Mouse (Mus musculus): ENCODE data around the gene Gm11559. TPM values are rescaled to one million over a fixed set of nuclear protein-coding genes. Genes with fewer than 3 reads are reported as not detected.

Gene Gm11559
- polyA plus RNA-seq, 2 experiments = not detected

DNA sequence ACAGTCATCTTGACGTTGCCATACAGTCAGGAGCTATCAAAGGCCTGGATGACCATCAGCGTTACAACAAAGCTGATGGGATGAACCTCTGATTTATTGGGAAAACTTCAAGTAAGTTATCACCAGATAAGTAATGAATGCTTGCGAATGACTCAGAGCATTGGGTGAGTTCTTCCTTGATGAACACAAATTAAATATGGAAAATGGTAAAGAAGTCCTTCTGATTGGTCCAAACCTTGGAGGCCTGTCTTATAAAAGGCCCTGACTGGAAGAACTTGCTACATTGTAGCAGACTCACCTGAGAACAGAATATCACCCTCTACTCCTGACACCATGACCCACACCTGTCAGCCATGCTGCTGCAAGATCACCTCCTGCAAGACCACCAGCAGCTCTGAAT, 50.2 kb downstream of the Gm11559 start, which contains the start of gene Gm11565:
Gm11565 (plus strand) TSS at position 301 of the 400 bp plus-strand sequence.
- Histone ChIP-seq H3K27ac (replicated peaks; ENCODE audit: low read depth, low read length) (no peak within 1 kb of the TSS), H3K36me3 (ENCODE audit: control insufficient read depth, insufficient read depth, low read length) (no peaks in the 10 kb centered on the region), H3K9ac (ENCODE audit: low read depth, low read length, severe bottlenecking) (no peak within 1 kb of the TSS), H3K4me3 (replicated peaks; ENCODE audit: low read length) (no peak within 1 kb of the TSS), H3K4me2 (replicated peaks; ENCODE audit: low read depth, low read length, severe bottlenecking) (no peak within 1 kb of the TSS), H3K27me3 (ENCODE audit: control insufficient read depth, insufficient read depth, low read length) (no peaks in the 10 kb centered on the region), H3K4me1 (ENCODE audit: control insufficient read depth, insufficient read depth, low read length) (no peaks in the 10 kb centered on the region), H3K9me3 (ENCODE audit: control insufficient read depth, low read length) (no peaks in the 10 kb centered on the region)
- WGBS = 88% methylated on average over 3 of the region's 3 CpGs
- no peak for TF ChIP-seq POLR2A (IDR thresholded peaks at IDR 0.05; ENCODE audit: borderline replicate concordance, extremely low read depth, insufficient read depth, insufficient read length)
- no peak for ATAC-seq (ENCODE audit: low FRiP score, low read depth)
- no peak for DNase-seq (ENCODE audit: low spot score)

Other genes starting within 250 kb of the Gm11559 start
Only the 30 nearest of the 37 such genes appear.
- not detected in 2 replicates for gene Krtap4-7, start 220.4 kb upstream of the Gm11559 start, polyA plus RNA-seq (2012; rRNA removed)
- not detected in 2 replicates for gene Krtap4-7, start 220.4 kb upstream of the Gm11559 start, polyA plus RNA-seq (2014; fragmentation: Nextera tagmentation; extraction: Ambion mirVana)
- gene Gm11555, start 214.2 kb upstream of the Gm11559 start, polyA plus RNA-seq (2012; rRNA removed) = not detected in 2 replicates
- not detected in 2 replicates for gene Gm11555, start 214.2 kb upstream of the Gm11559 start, polyA plus RNA-seq (2014; fragmentation: Nextera tagmentation; extraction: Ambion mirVana)
- not detected in 2 replicates for gene Gm11563, start 205.5 kb upstream of the Gm11559 start, polyA plus RNA-seq (2012; rRNA removed)
- gene Gm11563, start 205.5 kb upstream of the Gm11559 start, polyA plus RNA-seq (2014; fragmentation: Nextera tagmentation; extraction: Ambion mirVana) = not detected in 2 replicates
- gene Krtap4-6, start 198.5 kb upstream of the Gm11559 start, polyA plus RNA-seq (2012; rRNA removed) = not detected in 2 replicates
- gene Krtap4-6, start 198.5 kb upstream of the Gm11559 start, polyA plus RNA-seq (2014; fragmentation: Nextera tagmentation; extraction: Ambion mirVana) = not detected in 2 replicates
- not detected in 2 replicates for gene Gm14190, start 173.7 kb upstream of the Gm11559 start, polyA plus RNA-seq (2012; rRNA removed)
- gene Gm14190, start 173.7 kb upstream of the Gm11559 start, polyA plus RNA-seq (2014; fragmentation: Nextera tagmentation; extraction: Ambion mirVana) = not detected in 2 replicates
- not detected in 2 replicates for gene Gm14180, start 130.2 kb upstream of the Gm11559 start, polyA plus RNA-seq (2012; rRNA removed)
- not detected in 2 replicates for gene Gm14180, start 130.2 kb upstream of the Gm11559 start, polyA plus RNA-seq (2014; fragmentation: Nextera tagmentation; extraction: Ambion mirVana)
- not detected in 2 replicates for gene Gm11595, start 91.6 kb upstream of the Gm11559 start, polyA plus RNA-seq (2012; rRNA removed)
- not detected in 2 replicates for gene Gm11595, start 91.6 kb upstream of the Gm11559 start, polyA plus RNA-seq (2014; fragmentation: Nextera tagmentation; extraction: Ambion mirVana)
- not detected in 2 replicates for gene Krtap4-8, start 83.8 kb upstream of the Gm11559 start, polyA plus RNA-seq (2012; rRNA removed)
- not detected in 2 replicates for gene Krtap4-8, start 83.8 kb upstream of the Gm11559 start, polyA plus RNA-seq (2014; fragmentation: Nextera tagmentation; extraction: Ambion mirVana)
- gene Krtap4-9, start 79.3 kb upstream of the Gm11559 start, polyA plus RNA-seq (2012; rRNA removed) = not detected in 2 replicates
- not detected in 2 replicates for gene Krtap4-9, start 79.3 kb upstream of the Gm11559 start, polyA plus RNA-seq (2014; fragmentation: Nextera tagmentation; extraction: Ambion mirVana)
- not detected in 2 replicates for gene Gm11596, start 71.0 kb upstream of the Gm11559 start, polyA plus RNA-seq (2012; rRNA removed)
- gene Gm11596, start 71.0 kb upstream of the Gm11559 start, polyA plus RNA-seq (2014; fragmentation: Nextera tagmentation; extraction: Ambion mirVana) = not detected in 2 replicates
- gene Gm11569, start 65.5 kb upstream of the Gm11559 start, polyA plus RNA-seq (2012; rRNA removed) = not detected in 2 replicates
- gene Gm11569, start 65.5 kb upstream of the Gm11559 start, polyA plus RNA-seq (2014; fragmentation: Nextera tagmentation; extraction: Ambion mirVana) = not detected in 2 replicates
- not detected in 2 replicates for gene Gm11554, start 60.0 kb upstream of the Gm11559 start, polyA plus RNA-seq (2012; rRNA removed)
- not detected in 2 replicates for gene Gm11554, start 60.0 kb upstream of the Gm11559 start, polyA plus RNA-seq (2014; fragmentation: Nextera tagmentation; extraction: Ambion mirVana)
- gene Krtap4-13, start 54.6 kb upstream of the Gm11559 start, polyA plus RNA-seq (2012; rRNA removed) = not detected in 2 replicates
- not detected in 2 replicates for gene Krtap4-13, start 54.6 kb upstream of the Gm11559 start, polyA plus RNA-seq (2014; fragmentation: Nextera tagmentation; extraction: Ambion mirVana)
- 0.12 TPM in 1 of 2 replicates, not detected in the other for gene Gm11564, start 48.8 kb upstream of the Gm11559 start, polyA plus RNA-seq (2012; rRNA removed)
- gene Gm11564, start 48.8 kb upstream of the Gm11559 start, polyA plus RNA-seq (2014; fragmentation: Nextera tagmentation; extraction: Ambion mirVana) = not detected in 2 replicates
- gene 2300003K06Rik, start 26.4 kb upstream of the Gm11559 start, polyA plus RNA-seq (2012; rRNA removed) = not detected in 2 replicates
- not detected in 2 replicates for gene 2300003K06Rik, start 26.4 kb upstream of the Gm11559 start, polyA plus RNA-seq (2014; fragmentation: Nextera tagmentation; extraction: Ambion mirVana)
- 0.08 TPM in 1 of 2 replicates, not detected in the other for gene Krtap4-16, start 12.9 kb upstream of the Gm11559 start, polyA plus RNA-seq (2012; rRNA removed)
- not detected in 2 replicates for gene Krtap4-16, start 12.9 kb upstream of the Gm11559 start, polyA plus RNA-seq (2014; fragmentation: Nextera tagmentation; extraction: Ambion mirVana)
- gene Gm11568, start 6.6 kb upstream of the Gm11559 start, polyA plus RNA-seq (2012; rRNA removed) = not detected in 2 replicates
- gene Gm11568, start 6.6 kb upstream of the Gm11559 start, polyA plus RNA-seq (2014; fragmentation: Nextera tagmentation; extraction: Ambion mirVana) = not detected in 2 replicates
- not detected in 2 replicates for gene Krtap9-1, start 8.9 kb downstream of the Gm11559 start, polyA plus RNA-seq (2012; rRNA removed)
- gene Krtap9-1, start 8.9 kb downstream of the Gm11559 start, polyA plus RNA-seq (2014; fragmentation: Nextera tagmentation; extraction: Ambion mirVana) = not detected in 2 replicates
- not detected in 2 replicates for gene Gm11567, start 14.7 kb downstream of the Gm11559 start, polyA plus RNA-seq (2012; rRNA removed)
- gene Gm11567, start 14.7 kb downstream of the Gm11559 start, polyA plus RNA-seq (2014; fragmentation: Nextera tagmentation; extraction: Ambion mirVana) = not detected in 2 replicates
- not detected in 2 replicates for gene Krtap31-1, start 43.4 kb downstream of the Gm11559 start, polyA plus RNA-seq (2012; rRNA removed)
- gene Krtap31-1, start 43.4 kb downstream of the Gm11559 start, polyA plus RNA-seq (2014; fragmentation: Nextera tagmentation; extraction: Ambion mirVana) = not detected in 2 replicates
- not detected in 2 replicates for gene Gm11565, start 50.3 kb downstream of the Gm11559 start, polyA plus RNA-seq (2012; rRNA removed)
- gene Gm11565, start 50.3 kb downstream of the Gm11559 start, polyA plus RNA-seq (2014; fragmentation: Nextera tagmentation; extraction: Ambion mirVana) = not detected in 2 replicates
- not detected in 2 replicates for gene Krtap31-2, start 71.8 kb downstream of the Gm11559 start, polyA plus RNA-seq (2012; rRNA removed)
- not detected in 2 replicates for gene Krtap31-2, start 71.8 kb downstream of the Gm11559 start, polyA plus RNA-seq (2014; fragmentation: Nextera tagmentation; extraction: Ambion mirVana)
- gene Krtap9-5, start 84.0 kb downstream of the Gm11559 start, polyA plus RNA-seq (2012; rRNA removed) = not detected in 2 replicates
- gene Krtap9-5, start 84.0 kb downstream of the Gm11559 start, polyA plus RNA-seq (2014; fragmentation: Nextera tagmentation; extraction: Ambion mirVana) = not detected in 2 replicates
- gene Krtap29-1, start 114.6 kb downstream of the Gm11559 start, polyA plus RNA-seq (2012; rRNA removed) = 0.09 TPM in 1 of 2 replicates, not detected in the other
- gene Krtap29-1, start 114.6 kb downstream of the Gm11559 start, polyA plus RNA-seq (2014; fragmentation: Nextera tagmentation; extraction: Ambion mirVana) = not detected in 2 replicates
- gene Krtap16-1, start 122.1 kb downstream of the Gm11559 start, polyA plus RNA-seq (2012; rRNA removed) = not detected in 2 replicates
- gene Krtap16-1, start 122.1 kb downstream of the Gm11559 start, polyA plus RNA-seq (2014; fragmentation: Nextera tagmentation; extraction: Ambion mirVana) = 0.19 TPM in 1 of 2 replicates, not detected in the other
- gene Krtap17-1, start 129.5 kb downstream of the Gm11559 start, polyA plus RNA-seq (2012; rRNA removed) = 0.09 and 0.19 TPM in 2 replicates
- gene Krtap17-1, start 129.5 kb downstream of the Gm11559 start, polyA plus RNA-seq (2014; fragmentation: Nextera tagmentation; extraction: Ambion mirVana) = 0.37 TPM in 1 of 2 replicates, not detected in the other
- 0.08 TPM in 1 of 2 replicates, not detected in the other for gene Krt33a, start 151.7 kb downstream of the Gm11559 start, polyA plus RNA-seq (2012; rRNA removed)
- gene Krt33a, start 151.7 kb downstream of the Gm11559 start, polyA plus RNA-seq (2014; fragmentation: Nextera tagmentation; extraction: Ambion mirVana) = 0.15 and 0.29 TPM in 2 replicates
- 0.31 and 0.41 TPM in 2 replicates for gene Krt33b, start 165.4 kb downstream of the Gm11559 start, polyA plus RNA-seq (2012; rRNA removed)
- 0.17 and 0.54 TPM in 2 replicates for gene Krt33b, start 165.4 kb downstream of the Gm11559 start, polyA plus RNA-seq (2014; fragmentation: Nextera tagmentation; extraction: Ambion mirVana)
- gene Krt34, start 177.1 kb downstream of the Gm11559 start, polyA plus RNA-seq (2012; rRNA removed) = not detected in 2 replicates
- 0.11 TPM in 1 of 2 replicates, not detected in the other for gene Krt34, start 177.1 kb downstream of the Gm11559 start, polyA plus RNA-seq (2014; fragmentation: Nextera tagmentation; extraction: Ambion mirVana)
- 0.04 and 0.13 TPM in 2 replicates for gene Krt31, start 186.1 kb downstream of the Gm11559 start, polyA plus RNA-seq (2012; rRNA removed)
- 0.26 TPM in 1 of 2 replicates, not detected in the other for gene Krt31, start 186.1 kb downstream of the Gm11559 start, polyA plus RNA-seq (2014; fragmentation: Nextera tagmentation; extraction: Ambion mirVana)